Comparison of ENCODE assay signal across 32 mouse cellular contexts in genomic region chr2:28065081-28065651, GRCm38 (mm10). TPM values are rescaled to one million over a fixed set of nuclear protein-coding genes. Genes with fewer than 3 reads are reported as not detected.
DNase-seq lines count a peak whose midpoint lies in the region; ATAC-seq lines count a peak whose summit lies in the region.
"Had no signal": no experiment of that assay in that cellular context is flagged by ENCODE, and none has a peak within 500 bp of the region (broad histone marks: within the 10 kb centered on the region; RNA-seq: fewer than 3 reads in every experiment).

No protein-coding gene starts in this region.

- no peaks in the 10 kb centered on the region for H3K9me3 ChIP-seq in heart, embryonic 13.5 days
- no peaks in the 10 kb centered on the region for H3K9me3 ChIP-seq in liver, embryonic 15.5 days (replicated peaks)
- H3K9me3 ChIP-seq: forebrain, embryonic 13.5 days; limb, embryonic 13.5 days; midbrain, embryonic 13.5 days had no signal

- no peak overlapping the region for H3K4me3 ChIP-seq in heart, embryonic 13.5 days
- H3K4me3 ChIP-seq in liver, embryonic 15.5 days (replicated peaks), result no peak overlapping the region
- H3K4me3 ChIP-seq: forebrain, embryonic 13.5 days; gastrocnemius, adult 2 months; limb, embryonic 13.5 days; megakaryocyte, embryonic 14.5 days; midbrain, embryonic 13.5 days had no signal

- H3K4me2 ChIP-seq in heart, embryonic 13.5 days, result no peak overlapping the region
- H3K4me2 ChIP-seq in liver, embryonic 15.5 days, result peak overlapping the region; percentile 57
- H3K4me2 ChIP-seq: forebrain, embryonic 13.5 days; hindbrain, embryonic 14.5 days; limb, embryonic 13.5 days; lung, embryonic 14.5 days; midbrain, embryonic 13.5 days had no signal

- no peak for ATAC-seq in heart, embryonic 13.5 days (ENCODE audit: extremely low read depth, insufficient number of reproducible peaks, low FRiP score, low TSS enrichment)
- ATAC-seq in erythroblast, adult 5-6 weeks (replicated peaks; ENCODE audit: low FRiP score, poor library complexity, severe bottlenecking), result peak; percentile 33; the same call in 1 of the 2 replicates
- peak; percentile 42 for ATAC-seq in liver, embryonic 15.5 days (ENCODE audit: insufficient read depth)
- ATAC-seq: activated CD4-positive, CD25-positive, alpha-beta regulatory T cell, adult 4 months; forebrain, embryonic 13.5 days; midbrain, embryonic 13.5 days had no signal

- WGBS in heart, embryonic 13.5 days, result 82% methylated on average over 5 of the region's 5 CpGs
- WGBS in liver, embryonic 15.5 days (ENCODE audit: insufficient replicate concordance), result 61% methylated on average over 5 of the region's 5 CpGs

- peaks cover 18% of the 10 kb centered on the region for H3K4me1 ChIP-seq in heart, embryonic 13.5 days
- peaks cover 90% of the 10 kb centered on the region for H3K4me1 ChIP-seq in liver, embryonic 15.5 days (replicated peaks)
- H3K4me1 ChIP-seq: megakaryocyte, embryonic 14.5 days had no signal

- no peak overlapping the region for H3K9ac ChIP-seq in heart, embryonic 13.5 days
- H3K9ac ChIP-seq in liver, embryonic 15.5 days, result peak overlapping the region; percentile 39
- H3K9ac ChIP-seq: forebrain, embryonic 13.5 days; hindbrain, embryonic 14.5 days; limb, embryonic 13.5 days; lung, embryonic 14.5 days; midbrain, embryonic 13.5 days had no signal

- no peaks in the 10 kb centered on the region for H3K36me3 ChIP-seq in heart, embryonic 13.5 days
- H3K36me3 ChIP-seq in liver, embryonic 15.5 days (replicated peaks), result no peaks in the 10 kb centered on the region
- H3K36me3 ChIP-seq: limb, embryonic 13.5 days; midbrain, embryonic 13.5 days had no signal

- DNase-seq in heart, postnatal 10 days, result no peak
- DNase-seq in MEL-GATA-1-ER (ENCODE audit: extremely low read depth, low read depth), result peak; percentile 67
- no peak for DNase-seq in thymus, postnatal 25 days
- DNase-seq in neural tube, embryonic 10.5 days (ENCODE audit: extremely low spot score, low spot score), result no peak
- DNase-seq in layer of hippocampus, postnatal 36 days, result no peak
- DNase-seq: adrenal gland, adult 8-10 months; cerebellum, adult 8-10 months; gastrocnemius, adult 2 months; heart, postnatal 36 days; kidney, adult 2 months; kidney, postnatal 25 days; lung, embryonic 14.5 days; lung, postnatal 36 days; right cerebral cortex, postnatal 14 days; thymus, postnatal 14 days had no signal

- intact Hi-C loops in heart, postnatal 10 days (cut with DNase I), result no loop called here

- no peaks in the 10 kb centered on the region; the same call in 1 of the 2 replicates for H3K27me3 ChIP-seq in heart, embryonic 13.5 days (replicated peaks)
- no peaks in the 10 kb centered on the region for H3K27me3 ChIP-seq in liver, embryonic 15.5 days
- H3K27me3 ChIP-seq: forebrain, embryonic 13.5 days; limb, embryonic 13.5 days; midbrain, embryonic 13.5 days had no signal

- peak overlapping the region; percentile 20; the same call in 1 of the 2 replicates for H3K27ac ChIP-seq in heart, embryonic 13.5 days (replicated peaks)
- H3K27ac ChIP-seq in liver, embryonic 15.5 days (replicated peaks), result peak overlapping the region; percentile 96
- H3K27ac ChIP-seq: forebrain, embryonic 13.5 days; gastrocnemius, adult 2 months; hindbrain, embryonic 14.5 days; limb, embryonic 13.5 days; midbrain, embryonic 13.5 days had no signal

RNA-seq across cellular contexts. Expression of gene Fcnb, which starts 19.5 kb away (rescaled TPM):
- polyA plus RNA-seq in heart, embryonic 13.5 days (2015; fragmentation: Nextera tagmentation; extraction: Ambion mirVana), result 0.25 and 0.28 TPM in 2 replicates
- total RNA-seq in heart, postnatal 10 days (2021), result not detected
- total RNA-seq in erythroblast, adult 5-6 weeks (2015; ENCODE audit: low replicate concordance), result 217 and 263 TPM in 2 replicates
- total RNA-seq in erythroblast, adult 5-6 weeks (2017; ENCODE audit: low replicate concordance), result 104 and 130 TPM in 2 replicates
- 63.9 and 70.8 TPM in 2 replicates for polyA plus RNA-seq in liver, embryonic 15.5 days (2015; fragmentation: Nextera tagmentation; extraction: Ambion mirVana)
- total RNA-seq in layer of hippocampus, postnatal 36 days (2021), result not detected
- total RNA-seq: adrenal gland, adult 8-10 months; ES-E14; gastrocnemius, adult 2 months; heart, postnatal 36 days; layer of hippocampus, adult 8-10 months; left cerebral cortex, postnatal 25 days; monocyte, adult 5-6 weeks had no signal
- polyA plus RNA-seq: activated CD4-positive, CD25-positive, alpha-beta regulatory T cell, adult 4 months; forebrain, embryonic 13.5 days; frontal cortex, adult 2 months; gonadal fat pad, adult 2 months; kidney, adult 2 months; limb, embryonic 13.5 days; lung, embryonic 14.5 days; midbrain, embryonic 13.5 days; neural tube, embryonic 11.5 days; testis, adult 2 months had no signal

Comparison
In these comparisons a context has a peak if more than half of its experiments do, and no peak if none do; other contexts are left out.
1. RNA of gene Fcnb, which starts 19.5 kb away (total RNA-seq): 104 to 263 TPM in erythroblast, adult 5-6 weeks; not detected in heart, postnatal 10 days and not detected in layer of hippocampus, postnatal 36 days; every median in the first group is over 100 times any median in the second.